Mouse (Mus musculus) thymus, postnatal 10 days (tissue): Measurements from ENCODE around the gene Stox2.

Experiments used
- DNase-seq, 2 experiments: peaks; one replicate each; pipeline ENCODE4 v3.0.0; 2021; ENCODE audit warnings: low spot score in 2 of 2

Gene Stox2

GRCm38 (mm10) chr8:47242207-47243004 is 203.8 kb downstream of the Stox2 start:
- peak; percentile 8 to 14 for DNase-seq

- DNase-seq: no peak
Measured at GRCm38 (mm10) chr8:47241421-47242078, 204.6 kb downstream of the Stox2 start.

GRCm38 (mm10) chr8:47240871-47241270 is 205.3 kb downstream of the Stox2 start:
- DNase-seq: no peak

- DNase-seq: no peak
Measured at GRCm38 (mm10) chr8:47240266-47240665, 205.9 kb downstream of the Stox2 start.

- no peak for DNase-seq
Measured at GRCm38 (mm10) chr8:47232081-47232480, 214.1 kb downstream of the Stox2 start.

- DNase-seq: no peak
Measured at GRCm38 (mm10) chr8:47230057-47230456, 216.1 kb downstream of the Stox2 start.

- no peak for DNase-seq
Measured at GRCm38 (mm10) chr8:47221851-47222250, 224.3 kb downstream of the Stox2 start.

GRCm38 (mm10) chr8:47221191-47221590 is 225.0 kb downstream of the Stox2 start:
- no peak for DNase-seq

GRCm38 (mm10) chr8:47220390-47220789 is 225.8 kb downstream of the Stox2 start:
- DNase-seq: no peak

GRCm38 (mm10) chr8:47218536-47218935 is 227.6 kb downstream of the Stox2 start:
- DNase-seq: no peak

- no peak for DNase-seq
Measured at GRCm38 (mm10) chr8:47218021-47218420, 228.1 kb downstream of the Stox2 start.

- DNase-seq: no peak
Measured at GRCm38 (mm10) chr8:47212124-47212523, 234.0 kb downstream of the Stox2 start.

- DNase-seq: no peak
Measured at GRCm38 (mm10) chr8:47211226-47211625, 234.9 kb downstream of the Stox2 start.

- no peak for DNase-seq
Measured at GRCm38 (mm10) chr8:47208246-47208645, 237.9 kb downstream of the Stox2 start.

GRCm38 (mm10) chr8:47206640-47207237 is 239.4 kb downstream of the Stox2 start:
- no peak for DNase-seq

GRCm38 (mm10) chr8:47205472-47205871 is 240.7 kb downstream of the Stox2 start:
- DNase-seq: no peak

GRCm38 (mm10) chr8:47196391-47196790 is 249.8 kb downstream of the Stox2 start:
- DNase-seq: no peak

- DNase-seq: no peak
Measured at GRCm38 (mm10) chr8:47193321-47193996, 252.7 kb downstream of the Stox2 start.

GRCm38 (mm10) chr8:47191444-47192365 is 254.5 kb downstream of the Stox2 start:
- no peak for DNase-seq

- DNase-seq: no peak
Measured at GRCm38 (mm10) chr8:47185396-47185795, 260.8 kb downstream of the Stox2 start.
